Mouse (Mus musculus): ENCODE measurements around the gene Gm21616. TPM values are rescaled to one million over a fixed set of nuclear protein-coding genes. Genes with fewer than 3 reads are reported as not detected.
"Not testable (repeated sequence)": the region's sequence is repeated elsewhere in the genome, so short reads cannot be mapped to it uniquely, and the experiment has no call there.

The Gm21616 gene
- not detected for total RNA-seq (2021)

DNA sequence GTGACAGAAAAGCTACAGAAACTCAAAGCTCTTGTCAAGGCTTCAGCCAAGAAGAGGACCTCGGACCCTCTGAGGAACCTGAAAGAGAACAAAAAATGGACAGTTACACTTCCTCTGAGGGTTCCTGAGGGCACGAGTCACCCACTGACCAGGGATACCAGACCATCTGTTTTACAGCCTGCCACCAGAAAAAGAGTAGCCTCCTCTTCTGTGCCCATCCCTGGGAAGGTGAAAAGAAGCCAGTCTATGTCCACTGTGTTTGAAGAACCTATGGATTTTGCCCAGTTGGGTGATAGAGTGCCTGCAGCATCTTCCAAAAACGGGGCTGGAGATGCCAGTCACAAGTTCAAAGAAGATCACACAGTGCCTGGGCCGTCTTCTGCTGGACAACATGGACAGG is at the start of gene Gm21616:
Gene Gm21616 (plus strand): TSS at position 301 of the 400 bp plus-strand sequence.
- DNase-seq (ENCODE audit: low spot score in 2 of 2); intact Hi-C loops (cut with DNase I): not testable (repeated sequence)

Data from left cerebral cortex, postnatal 25 days (tissue).